Mouse (Mus musculus): ENCODE measurements around the gene Mrpl41.

DNA sequence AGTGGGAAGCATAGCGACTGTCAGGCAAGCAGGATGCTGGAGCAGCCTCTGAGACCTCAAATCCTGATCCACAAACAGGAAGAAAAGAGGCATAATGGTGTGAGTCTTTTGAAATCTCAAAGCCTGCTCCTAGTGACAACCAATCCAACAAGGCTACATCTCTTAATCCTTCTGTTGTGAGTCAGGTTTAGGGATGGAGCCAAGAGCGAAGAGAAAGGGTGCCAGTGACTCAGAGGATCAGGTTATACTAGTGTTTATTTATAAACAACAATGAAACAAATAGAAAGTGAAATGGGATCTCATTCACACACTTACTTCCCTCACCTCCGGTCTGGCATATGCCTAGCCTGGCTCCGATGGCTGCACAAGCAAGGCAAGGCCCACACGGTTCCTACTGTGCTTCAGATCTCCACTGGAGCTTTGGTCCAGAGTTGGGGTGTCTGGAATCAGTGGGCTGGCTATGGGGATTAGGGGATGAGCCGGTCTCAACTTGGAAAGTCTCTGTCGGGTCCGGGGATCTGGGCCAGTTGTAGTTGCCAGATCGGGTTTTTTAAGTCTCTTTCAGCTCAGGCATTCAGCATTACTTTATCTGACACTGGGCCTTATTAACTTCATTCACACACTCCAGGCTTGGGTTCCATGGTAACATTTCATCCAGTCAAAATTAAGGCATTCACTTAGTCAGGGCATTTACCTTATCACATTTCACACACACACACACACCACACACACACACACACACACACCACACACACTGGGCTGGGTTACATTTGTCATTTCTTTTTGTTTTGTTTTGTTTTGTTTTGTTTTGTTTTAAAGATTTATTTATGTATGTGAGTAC lies 29.3 kb upstream of the Mrpl41 start:
- TF ChIP-seq POLR2A (IDR thresholded peaks at IDR 0.05; ENCODE audit: insufficient read depth, low read depth, low read length): no peak
- no peak for TF ChIP-seq CTCF (IDR thresholded peaks at IDR 0.05; ENCODE audit: insufficient read depth, low read depth, low read length)
